Mouse (Mus musculus): ENCODE measurements around the gene Itga5. TPM values are rescaled to one million over a fixed set of nuclear protein-coding genes. Genes with fewer than 3 reads are reported as not detected.

Gene Itga5
- polyA plus RNA-seq, 1 experiment from 2014 or later, result 28.6 TPM

DNA sequence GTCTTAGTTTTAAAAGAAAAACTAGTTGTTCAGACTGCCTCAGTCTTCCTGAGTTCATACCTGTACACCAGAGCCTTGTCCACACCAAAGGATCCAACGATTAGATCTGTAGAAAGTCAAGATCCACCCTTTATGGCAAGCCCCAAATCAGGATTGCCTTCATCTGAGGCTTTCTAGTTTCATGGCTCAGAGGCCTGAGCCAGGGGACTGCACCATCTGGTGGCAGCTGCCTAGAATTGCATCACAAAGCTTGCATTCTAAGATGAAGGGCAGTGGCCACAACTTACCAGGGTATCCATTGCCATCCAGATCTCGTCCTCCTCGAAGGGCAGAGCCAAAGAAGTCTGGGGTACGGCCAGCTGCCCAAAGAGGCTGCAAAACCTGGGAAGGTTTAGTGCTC lies 13.7 kb downstream of the Itga5 start:
- Histone ChIP-seq H3K36me3 (ENCODE audit: control insufficient read depth, insufficient read depth, low read length) (peaks cover 28% of the 10 kb centered on the region; the same call in 1 of the 2 replicates), H3K9ac (ENCODE audit: low read length) (no peak overlapping the region), H3K27me3 (ENCODE audit: control insufficient read depth, insufficient read depth, low read length) (no peaks in the 10 kb centered on the region), H3K4me1 (ENCODE audit: control insufficient read depth, insufficient read depth, low read length) (no peaks in the 10 kb centered on the region), H3K4me3 (ENCODE audit: low read depth, low read length) (no peak overlapping the region), H3K4me2 (ENCODE audit: low read depth, severe bottlenecking) (no peak overlapping the region), H3K27ac (replicated peaks; ENCODE audit: low read depth, low read length) (no peak overlapping the region), H3K9me3 (ENCODE audit: control insufficient read depth, low read length) (no peaks in the 10 kb centered on the region)
- ATAC-seq (ENCODE audit: insufficient number of reproducible peaks, low FRiP score, low TSS enrichment, low read depth) (no peak), DNase-seq (ENCODE audit: low spot score) (peak; percentile 73)
- WGBS, result 44% methylated on average over 4 of the region's 4 CpGs

DNA sequence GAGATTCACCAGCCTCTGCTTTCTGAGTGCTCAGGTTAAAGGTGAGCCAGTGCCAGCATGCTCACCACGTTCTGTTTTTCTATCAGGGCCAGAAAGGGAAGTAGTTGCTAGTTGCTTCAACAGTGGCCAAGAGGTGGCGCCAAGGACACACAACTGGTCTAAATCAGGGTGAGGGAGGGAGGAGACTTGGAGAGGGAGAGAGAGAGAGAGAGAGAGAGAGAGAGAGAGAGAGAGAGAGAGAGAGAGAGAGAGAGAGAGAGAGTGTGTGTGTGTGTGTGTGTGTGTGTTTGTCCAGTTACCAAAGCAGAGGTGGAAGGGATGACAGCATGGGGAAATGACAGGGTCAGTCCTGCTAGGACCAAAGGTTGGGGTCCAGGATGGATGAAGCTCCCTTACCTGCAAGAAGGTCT lies 19.3 kb downstream of the Itga5 start:
- Histone ChIP-seq H3K9me3 (ENCODE audit: control insufficient read depth, low read length) (no peaks in the 10 kb centered on the region), H3K4me2 (ENCODE audit: low read depth, severe bottlenecking) (no peak overlapping the region), H3K27ac (replicated peaks; ENCODE audit: low read depth, low read length) (no peak overlapping the region), H3K36me3 (ENCODE audit: control insufficient read depth, insufficient read depth, low read length) (peaks cover 23% of the 10 kb centered on the region; the same call in 1 of the 2 replicates), H3K4me1 (ENCODE audit: control insufficient read depth, insufficient read depth, low read length) (no peaks in the 10 kb centered on the region), H3K27me3 (ENCODE audit: control insufficient read depth, insufficient read depth, low read length) (no peaks in the 10 kb centered on the region), H3K4me3 (ENCODE audit: low read depth, low read length) (no peak overlapping the region), H3K9ac (ENCODE audit: low read length) (no peak overlapping the region)
- peak; percentile 76 for DNase-seq (ENCODE audit: low spot score)
- ATAC-seq (ENCODE audit: insufficient number of reproducible peaks, low FRiP score, low TSS enrichment, low read depth), result no peak
- 7% methylated on average over 2 of the region's 2 CpGs for WGBS

DNA sequence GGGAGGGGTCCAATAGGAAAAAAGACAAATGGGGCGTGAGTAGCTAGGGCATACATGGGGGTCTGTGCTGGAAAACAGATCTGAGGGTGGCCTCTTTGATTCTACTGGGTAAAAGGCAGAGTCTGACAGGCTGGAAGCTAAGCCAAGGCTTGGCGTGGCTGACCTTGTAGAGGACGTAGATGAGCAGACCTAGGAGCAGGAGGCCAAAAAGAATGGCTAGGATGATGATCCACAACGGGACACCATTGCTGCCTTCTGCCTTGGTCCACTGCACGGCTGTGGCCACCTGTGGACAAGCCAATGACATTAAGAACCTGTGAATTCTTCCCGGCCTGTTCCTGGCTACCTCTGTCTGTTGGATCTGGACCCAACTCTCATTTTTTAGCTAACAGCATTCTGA lies 20.8 kb downstream of the Itga5 start:
- Histone ChIP-seq H3K36me3 (ENCODE audit: control insufficient read depth, insufficient read depth, low read length) (peaks cover 16% of the 10 kb centered on the region; the same call in 1 of the 2 replicates), H3K27ac (replicated peaks; ENCODE audit: low read depth, low read length) (no peak overlapping the region), H3K27me3 (ENCODE audit: control insufficient read depth, insufficient read depth, low read length) (peaks cover 4% of the 10 kb centered on the region), H3K9ac (ENCODE audit: low read length) (no peak overlapping the region), H3K9me3 (ENCODE audit: control insufficient read depth, low read length) (no peaks in the 10 kb centered on the region), H3K4me2 (ENCODE audit: low read depth, severe bottlenecking) (no peak overlapping the region), H3K4me3 (ENCODE audit: low read depth, low read length) (no peak overlapping the region), H3K4me1 (ENCODE audit: control insufficient read depth, insufficient read depth, low read length) (peaks cover 4% of the 10 kb centered on the region; the same call in 1 of the 2 replicates)
- DNase-seq (ENCODE audit: low spot score), result no peak
- WGBS, result 87% methylated on average over 6 of the region's 6 CpGs
- ATAC-seq (ENCODE audit: insufficient number of reproducible peaks, low FRiP score, low TSS enrichment, low read depth), result no peak

DNA sequence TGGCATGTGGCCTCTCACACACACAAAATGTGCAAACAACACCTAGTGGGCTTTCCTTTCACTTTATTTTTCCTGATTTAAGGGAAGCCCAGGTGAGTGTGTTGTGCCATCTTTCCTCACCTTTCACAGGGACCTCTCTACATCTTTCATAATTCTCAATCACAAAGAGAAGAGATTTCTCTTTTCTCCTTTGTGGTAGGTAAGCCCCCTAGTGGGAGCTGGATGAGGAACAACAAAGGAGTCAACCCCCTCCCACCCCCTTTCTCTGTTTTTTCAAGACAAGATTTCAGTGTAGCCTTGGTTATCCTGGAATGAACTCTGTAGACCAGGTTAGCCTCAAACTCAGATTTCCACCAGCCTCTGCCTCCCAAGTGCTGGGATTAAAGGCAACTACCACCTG lies 23.0 kb downstream of the Itga5 start:
- peaks cover 13% of the 10 kb centered on the region; the same call in 1 of the 2 replicates for H3K36me3 ChIP-seq (ENCODE audit: control insufficient read depth, insufficient read depth, low read length)

DNA sequence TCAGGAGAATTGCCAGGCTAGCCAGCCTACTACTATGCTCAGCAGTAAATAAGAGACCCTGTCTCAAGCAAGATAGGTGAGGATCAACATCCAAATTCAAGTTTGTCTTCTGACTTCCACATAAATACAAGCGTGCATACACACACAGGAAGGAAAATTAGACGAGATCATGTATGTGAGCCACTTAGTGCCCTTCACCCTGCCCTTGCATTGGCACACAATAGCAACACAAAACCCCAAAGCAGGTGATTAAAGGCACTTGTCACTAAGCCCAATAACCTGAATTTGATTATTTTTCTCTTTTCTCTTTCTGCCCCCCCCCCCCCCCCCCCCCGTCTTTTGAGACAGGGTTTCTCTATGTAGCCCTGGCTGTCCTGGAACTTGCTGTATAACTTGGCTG lies 23.6 kb downstream of the Itga5 start:
- DNase-seq (ENCODE audit: low spot score) (no peak), ATAC-seq (ENCODE audit: insufficient number of reproducible peaks, low FRiP score, low TSS enrichment, low read depth) (no peak)
- peaks cover 13% of the 10 kb centered on the region; the same call in 1 of the 2 replicates for H3K36me3 ChIP-seq (ENCODE audit: control insufficient read depth, insufficient read depth, low read length)
- no peak overlapping the region for H3K27ac ChIP-seq (replicated peaks; ENCODE audit: low read depth, low read length)
- H3K9me3 ChIP-seq (ENCODE audit: control insufficient read depth, low read length), result no peaks in the 10 kb centered on the region
- no peak overlapping the region for H3K4me3 ChIP-seq (ENCODE audit: low read depth, low read length)
- H3K4me2 ChIP-seq (ENCODE audit: low read depth, severe bottlenecking), result no peak overlapping the region
- peaks cover 16% of the 10 kb centered on the region for H3K4me1 ChIP-seq (ENCODE audit: control insufficient read depth, insufficient read depth, low read length)
- WGBS, result 85% methylated on average over 3 of the region's 3 CpGs
- H3K27me3 ChIP-seq (ENCODE audit: control insufficient read depth, insufficient read depth, low read length), result peaks cover 12% of the 10 kb centered on the region
- H3K9ac ChIP-seq (ENCODE audit: low read length), result no peak overlapping the region

More for the DNA sequence above, 23.0 kb downstream of the Itga5 start:
- Histone ChIP-seq H3K4me1 (ENCODE audit: control insufficient read depth, insufficient read depth, low read length) (peaks cover 16% of the 10 kb centered on the region), H3K9me3 (ENCODE audit: control insufficient read depth, low read length) (no peaks in the 10 kb centered on the region), H3K27ac (replicated peaks; ENCODE audit: low read depth, low read length) (no peak overlapping the region), H3K9ac (ENCODE audit: low read length) (no peak overlapping the region), H3K4me2 (ENCODE audit: low read depth, severe bottlenecking) (no peak overlapping the region), H3K4me3 (ENCODE audit: low read depth, low read length) (no peak overlapping the region), H3K27me3 (ENCODE audit: control insufficient read depth, insufficient read depth, low read length) (peaks cover 12% of the 10 kb centered on the region)
- ATAC-seq (ENCODE audit: insufficient number of reproducible peaks, low FRiP score, low TSS enrichment, low read depth) (no peak), DNase-seq (ENCODE audit: low spot score) (no peak)

DNA sequence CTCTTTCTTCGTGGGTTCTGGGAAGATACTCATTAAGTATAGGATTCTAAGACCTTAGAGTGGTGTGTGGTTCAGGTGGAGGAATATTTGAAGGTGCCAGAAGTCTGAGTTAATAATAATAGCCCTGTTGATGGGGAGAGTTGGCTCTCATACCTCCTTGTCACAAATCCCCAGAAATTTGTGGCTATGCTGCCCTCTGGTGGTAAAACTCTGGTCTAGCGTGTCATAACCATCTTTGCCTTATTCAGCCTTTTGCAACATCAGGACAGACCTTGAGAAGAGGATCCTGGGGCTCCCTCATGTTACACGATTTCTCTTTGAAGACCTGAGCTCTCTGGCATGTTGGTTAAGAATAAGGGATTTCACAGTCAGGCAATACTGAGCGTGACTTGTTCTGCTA lies 24.1 kb downstream of the Itga5 start:
- Histone ChIP-seq H3K4me2 (ENCODE audit: low read depth, severe bottlenecking) (no peak overlapping the region), H3K9me3 (ENCODE audit: control insufficient read depth, low read length) (no peaks in the 10 kb centered on the region), H3K4me1 (ENCODE audit: control insufficient read depth, insufficient read depth, low read length) (peaks cover 16% of the 10 kb centered on the region), H3K27ac (replicated peaks; ENCODE audit: low read depth, low read length) (no peak overlapping the region), H3K9ac (ENCODE audit: low read length) (no peak overlapping the region), H3K27me3 (ENCODE audit: control insufficient read depth, insufficient read depth, low read length) (peaks cover 12% of the 10 kb centered on the region), H3K36me3 (ENCODE audit: control insufficient read depth, insufficient read depth, low read length) (peaks cover 13% of the 10 kb centered on the region; the same call in 1 of the 2 replicates), H3K4me3 (ENCODE audit: low read depth, low read length) (no peak overlapping the region)
- WGBS, result 9% methylated on average over 4 of the region's 4 CpGs
- peak; percentile 89 for DNase-seq (ENCODE audit: low spot score)
- ATAC-seq (ENCODE audit: insufficient number of reproducible peaks, low FRiP score, low TSS enrichment, low read depth), result no peak

DNA sequence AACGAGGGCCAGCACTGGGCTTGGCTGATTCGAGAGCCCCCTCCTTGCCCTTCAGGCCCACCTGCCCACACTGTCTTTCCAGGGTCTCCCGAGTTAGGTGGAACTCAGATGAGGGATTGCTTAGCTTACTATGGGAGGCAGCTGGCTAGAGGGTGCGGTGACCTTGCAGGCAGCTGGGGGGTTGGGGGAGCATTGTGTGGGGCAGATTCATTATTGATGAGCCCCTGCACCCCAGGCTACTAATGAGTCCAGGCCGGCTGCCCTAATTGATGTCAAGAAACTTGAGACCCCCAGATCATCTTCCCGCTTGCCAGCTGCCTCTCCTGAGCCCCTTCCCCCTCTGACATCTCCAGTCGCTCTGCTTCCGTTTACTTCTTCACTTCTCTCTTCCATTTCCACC lies 25.0 kb downstream of the Itga5 start:
- no peaks in the 10 kb centered on the region for H3K9me3 ChIP-seq (ENCODE audit: control insufficient read depth, low read length)
- H3K4me1 ChIP-seq (ENCODE audit: control insufficient read depth, insufficient read depth, low read length), result peaks cover 21% of the 10 kb centered on the region
- ATAC-seq (ENCODE audit: insufficient number of reproducible peaks, low FRiP score, low TSS enrichment, low read depth) (no peak), DNase-seq (ENCODE audit: low spot score) (no peak)
- peaks cover 12% of the 10 kb centered on the region for H3K27me3 ChIP-seq (ENCODE audit: control insufficient read depth, insufficient read depth, low read length)
- no peak overlapping the region for H3K27ac ChIP-seq (replicated peaks; ENCODE audit: low read depth, low read length)
- H3K9ac ChIP-seq (ENCODE audit: low read length), result no peak overlapping the region
- peaks cover 13% of the 10 kb centered on the region; the same call in 1 of the 2 replicates for H3K36me3 ChIP-seq (ENCODE audit: control insufficient read depth, insufficient read depth, low read length)
- H3K4me2 ChIP-seq (ENCODE audit: low read depth, severe bottlenecking), result no peak overlapping the region
- H3K4me3 ChIP-seq (ENCODE audit: low read depth, low read length), result no peak overlapping the region
- WGBS, result 33% methylated on average over 8 of the region's 8 CpGs

DNA sequence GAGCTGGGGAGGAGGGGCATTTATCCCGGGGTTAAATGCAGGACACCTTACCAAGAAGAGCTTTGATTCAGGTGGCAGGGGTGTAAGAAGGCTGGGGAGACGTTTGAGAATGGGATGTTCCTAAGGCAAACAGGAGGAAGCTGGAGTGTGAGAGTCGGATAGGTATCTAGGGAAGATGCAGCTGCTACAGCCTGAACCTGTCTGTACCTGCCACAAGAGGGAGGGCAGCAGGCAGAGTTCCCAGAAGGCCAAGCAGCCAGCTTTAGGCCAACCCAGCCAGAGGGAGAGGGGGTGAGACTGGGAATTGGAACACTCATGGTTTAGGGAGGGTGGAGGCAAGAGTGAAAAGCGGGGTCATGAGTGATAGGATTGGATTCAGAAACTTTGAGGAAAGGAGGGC lies 25.8 kb downstream of the Itga5 start:
- 15% methylated on average over 4 of the region's 4 CpGs for WGBS
- Histone ChIP-seq H3K9me3 (ENCODE audit: control insufficient read depth, low read length) (no peaks in the 10 kb centered on the region), H3K9ac (ENCODE audit: low read length) (no peak overlapping the region), H3K27me3 (ENCODE audit: control insufficient read depth, insufficient read depth, low read length) (peaks cover 12% of the 10 kb centered on the region), H3K4me3 (ENCODE audit: low read depth, low read length) (no peak overlapping the region), H3K4me2 (ENCODE audit: low read depth, severe bottlenecking) (no peak overlapping the region), H3K27ac (replicated peaks; ENCODE audit: low read depth, low read length) (no peak overlapping the region), H3K4me1 (ENCODE audit: control insufficient read depth, insufficient read depth, low read length) (peaks cover 22% of the 10 kb centered on the region), H3K36me3 (ENCODE audit: control insufficient read depth, insufficient read depth, low read length) (peaks cover 6% of the 10 kb centered on the region; the same call in 1 of the 2 replicates)
- DNase-seq (ENCODE audit: low spot score), result peak; percentile 36
- no peak for ATAC-seq (ENCODE audit: insufficient number of reproducible peaks, low FRiP score, low TSS enrichment, low read depth)

DNA sequence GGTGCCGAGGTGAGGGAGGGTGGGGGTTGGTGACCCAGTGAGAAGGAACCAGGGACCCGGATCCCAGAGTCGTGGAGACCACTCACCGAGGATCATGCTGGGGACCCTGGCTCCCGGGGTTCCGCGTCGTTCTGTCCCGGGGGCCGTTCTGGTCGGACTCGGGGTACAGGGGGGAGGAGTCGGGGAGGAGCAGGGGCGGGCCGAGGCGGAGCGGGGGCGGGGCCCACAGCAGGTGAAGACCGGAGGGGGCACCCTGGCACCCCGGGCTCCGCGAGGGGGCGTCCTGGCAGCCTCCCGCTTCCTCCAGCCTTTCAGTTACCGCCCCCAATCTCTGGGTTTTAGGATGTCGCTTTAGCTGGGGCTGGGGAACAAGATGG lies 26.6 kb downstream of the Itga5 start, which contains the start of gene Zfp385a:
TSS of gene Zfp385a (minus strand) at position 133 of the 377 bp plus-strand sequence.
- WGBS, result under 1% methylated on average over 26 of the region's 26 CpGs
- DNase-seq (ENCODE audit: low spot score) (peak; percentile 65), ATAC-seq (ENCODE audit: insufficient number of reproducible peaks, low FRiP score, low TSS enrichment, low read depth) (0 out of 2 replicates have a peak, but pooled peaks have one; percentile 14)
- Histone ChIP-seq H3K27ac (replicated peaks; ENCODE audit: low read depth, low read length) (no peak within 1 kb of the TSS), H3K27me3 (ENCODE audit: control insufficient read depth, insufficient read depth, low read length) (peaks cover 12% of the 10 kb centered on the region), H3K9ac (ENCODE audit: low read length) (peak within 1 kb of the TSS; percentile 32), H3K36me3 (ENCODE audit: control insufficient read depth, insufficient read depth, low read length) (0 out of 2 replicates have a peak, but pooled peaks cover 2% of the 10 kb centered on the region), H3K4me1 (ENCODE audit: control insufficient read depth, insufficient read depth, low read length) (peaks cover 26% of the 10 kb centered on the region), H3K4me2 (ENCODE audit: low read depth, severe bottlenecking) (peak within 1 kb of the TSS; percentile 88), H3K9me3 (ENCODE audit: control insufficient read depth, low read length) (no peaks in the 10 kb centered on the region), H3K4me3 (ENCODE audit: low read depth, low read length) (peak within 1 kb of the TSS; percentile 49)

Data from limb, embryonic 11.5 days (tissue).